Mouse (Mus musculus): ENCODE measurements around the gene Kcna10. TPM values are rescaled to one million over a fixed set of nuclear protein-coding genes. Genes with fewer than 3 reads are reported as not detected.

Kcna10 gene
- polyA plus RNA-seq, 1 experiment from 2014 or later = not detected

GRCm38 (mm10) chr3:107171964-107172363 is 10.9 kb upstream of the Kcna10 start:
- ATAC-seq = no peak
- Histone ChIP-seq H3K36me3 (no peaks in the 10 kb centered on the region), H3K27me3 (no peaks in the 10 kb centered on the region), H3K27ac (no peak overlapping the region), H3K4me2 (replicated peaks) (no peak overlapping the region), H3K4me1 (replicated peaks) (no peaks in the 10 kb centered on the region), H3K9me3 (no peaks in the 10 kb centered on the region), H3K4me3 (replicated peaks) (no peak overlapping the region), H3K9ac (replicated peaks) (no peak overlapping the region)
- WGBS = 82% methylated on average over 3 of the region's 3 CpGs

GRCm38 (mm10) chr3:107172556-107172955 is 10.3 kb upstream of the Kcna10 start:
- no peaks in the 10 kb centered on the region for H3K27me3 ChIP-seq
- WGBS = 91% methylated on average over 1 of the region's 1 CpGs
- H3K9ac ChIP-seq (replicated peaks) = no peak overlapping the region
- no peak for ATAC-seq
- no peaks in the 10 kb centered on the region for H3K4me1 ChIP-seq (replicated peaks)
- no peak overlapping the region for H3K27ac ChIP-seq
- H3K4me3 ChIP-seq (replicated peaks) = no peak overlapping the region
- no peaks in the 10 kb centered on the region for H3K36me3 ChIP-seq
- H3K9me3 ChIP-seq = no peaks in the 10 kb centered on the region
- H3K4me2 ChIP-seq (replicated peaks) = no peak overlapping the region

- no peaks in the 10 kb centered on the region for H3K27me3 ChIP-seq
- H3K9ac ChIP-seq (replicated peaks) = no peak overlapping the region
- H3K36me3 ChIP-seq = no peaks in the 10 kb centered on the region
- H3K4me1 ChIP-seq (replicated peaks) = no peaks in the 10 kb centered on the region
- no peak overlapping the region for H3K27ac ChIP-seq
- WGBS = 77% methylated on average over 4 of the region's 4 CpGs
- H3K4me2 ChIP-seq (replicated peaks) = no peak overlapping the region
- H3K4me3 ChIP-seq (replicated peaks) = no peak overlapping the region
- no peak for ATAC-seq
- no peaks in the 10 kb centered on the region for H3K9me3 ChIP-seq
Measured at GRCm38 (mm10) chr3:107175486-107175885, 7.4 kb upstream of the Kcna10 start.

GRCm38 (mm10) chr3:107176501-107176900 is 6.4 kb upstream of the Kcna10 start:
- 75% methylated on average over 9 of the region's 9 CpGs for WGBS
- Histone ChIP-seq H3K9me3 (no peaks in the 10 kb centered on the region), H3K27me3 (no peaks in the 10 kb centered on the region), H3K27ac (no peak overlapping the region), H3K36me3 (no peaks in the 10 kb centered on the region), H3K4me3 (replicated peaks) (no peak overlapping the region), H3K9ac (replicated peaks) (no peak overlapping the region), H3K4me2 (replicated peaks) (no peak overlapping the region), H3K4me1 (replicated peaks) (no peaks in the 10 kb centered on the region)
- ATAC-seq = peak; percentile 80

GRCm38 (mm10) chr3:107180860-107181259 is 2.0 kb upstream of the Kcna10 start:
- ATAC-seq = no peak
- H3K27ac ChIP-seq = no peak overlapping the region
- H3K36me3 ChIP-seq = no peaks in the 10 kb centered on the region
- no peaks in the 10 kb centered on the region for H3K27me3 ChIP-seq
- no peak overlapping the region for H3K4me2 ChIP-seq (replicated peaks)
- H3K4me3 ChIP-seq (replicated peaks) = no peak overlapping the region
- 86% methylated on average over 2 of the region's 2 CpGs for WGBS
- no peaks in the 10 kb centered on the region for H3K9me3 ChIP-seq
- no peaks in the 10 kb centered on the region for H3K4me1 ChIP-seq (replicated peaks)
- H3K9ac ChIP-seq (replicated peaks) = no peak overlapping the region

GRCm38 (mm10) chr3:107183178-107183577 is 322 bp downstream of the Kcna10 start:
- ATAC-seq = no peak
- Histone ChIP-seq H3K4me3 (replicated peaks) (no peak overlapping the region), H3K27me3 (no peaks in the 10 kb centered on the region), H3K9ac (replicated peaks) (no peak overlapping the region), H3K27ac (no peak overlapping the region), H3K4me2 (replicated peaks) (no peak overlapping the region), H3K36me3 (no peaks in the 10 kb centered on the region), H3K9me3 (no peaks in the 10 kb centered on the region), H3K4me1 (replicated peaks) (no peaks in the 10 kb centered on the region)
- WGBS = 86% methylated on average over 3 of the region's 3 CpGs

GRCm38 (mm10) chr3:107185597-107185996 is 2.7 kb downstream of the Kcna10 start:
- H3K9me3 ChIP-seq = no peaks in the 10 kb centered on the region
- H3K4me1 ChIP-seq (replicated peaks) = no peaks in the 10 kb centered on the region
- no peak overlapping the region for H3K4me2 ChIP-seq (replicated peaks)
- no peak overlapping the region for H3K4me3 ChIP-seq (replicated peaks)
- H3K27me3 ChIP-seq = no peaks in the 10 kb centered on the region
- ATAC-seq = no peak
- no peaks in the 10 kb centered on the region for H3K36me3 ChIP-seq
- 58% methylated on average over 3 of the region's 3 CpGs for WGBS
- H3K27ac ChIP-seq = no peak overlapping the region
- no peak overlapping the region for H3K9ac ChIP-seq (replicated peaks)

- Histone ChIP-seq H3K4me1 (replicated peaks) (no peaks in the 10 kb centered on the region), H3K27ac (no peak overlapping the region), H3K36me3 (no peaks in the 10 kb centered on the region), H3K4me2 (replicated peaks) (no peak overlapping the region), H3K9me3 (no peaks in the 10 kb centered on the region), H3K4me3 (replicated peaks) (no peak overlapping the region), H3K27me3 (no peaks in the 10 kb centered on the region), H3K9ac (replicated peaks) (no peak overlapping the region)
- WGBS = 75% methylated on average over 4 of the region's 4 CpGs
- no peak for ATAC-seq
Measured at GRCm38 (mm10) chr3:107187022-107187421, 4.2 kb downstream of the Kcna10 start.

GRCm38 (mm10) chr3:107188226-107188899 is 5.5 kb downstream of the Kcna10 start:
- Histone ChIP-seq H3K9me3 (no peaks in the 10 kb centered on the region), H3K9ac (replicated peaks) (no peak overlapping the region), H3K4me2 (replicated peaks) (no peak overlapping the region), H3K27ac (no peak overlapping the region), H3K27me3 (no peaks in the 10 kb centered on the region), H3K4me1 (replicated peaks) (no peaks in the 10 kb centered on the region), H3K4me3 (replicated peaks) (no peak overlapping the region), H3K36me3 (no peaks in the 10 kb centered on the region)
- peak; percentile 81 for ATAC-seq
- WGBS = 46% methylated on average over 6 of the region's 6 CpGs

GRCm38 (mm10) chr3:107201310-107202180 is 18.7 kb downstream of the Kcna10 start:
- peak; percentile 84 for ATAC-seq
- 21% methylated on average over 9 of the region's 9 CpGs for WGBS
- H3K4me2 ChIP-seq (replicated peaks) = no peak overlapping the region
- H3K9me3 ChIP-seq = no peaks in the 10 kb centered on the region
- no peak overlapping the region for H3K4me3 ChIP-seq (replicated peaks)
- peak overlapping the region; percentile 67 for H3K27ac ChIP-seq
- peaks cover 14% of the 10 kb centered on the region for H3K4me1 ChIP-seq (replicated peaks)
- H3K36me3 ChIP-seq = no peaks in the 10 kb centered on the region
- no peaks in the 10 kb centered on the region for H3K27me3 ChIP-seq
- H3K9ac ChIP-seq (replicated peaks) = no peak overlapping the region

GRCm38 (mm10) chr3:107204413-107204812 is 21.6 kb downstream of the Kcna10 start:
- 92% methylated on average over 3 of the region's 3 CpGs for WGBS
- no peak overlapping the region for H3K4me3 ChIP-seq (replicated peaks)

GRCm38 (mm10) chr3:107205170-107205569 is 22.3 kb downstream of the Kcna10 start:
- Histone ChIP-seq H3K4me1 (replicated peaks) (peaks cover 34% of the 10 kb centered on the region), H3K4me3 (replicated peaks) (no peak overlapping the region), H3K27ac (no peak overlapping the region), H3K9ac (replicated peaks) (no peak overlapping the region), H3K27me3 (no peaks in the 10 kb centered on the region), H3K4me2 (replicated peaks) (no peak overlapping the region), H3K9me3 (no peaks in the 10 kb centered on the region), H3K36me3 (no peaks in the 10 kb centered on the region)
- no peak for ATAC-seq

More at GRCm38 (mm10) chr3:107204413-107204812, 21.6 kb downstream of the Kcna10 start:
- Histone ChIP-seq H3K9me3 (no peaks in the 10 kb centered on the region), H3K4me2 (replicated peaks) (no peak overlapping the region), H3K9ac (replicated peaks) (no peak overlapping the region), H3K36me3 (no peaks in the 10 kb centered on the region), H3K4me1 (replicated peaks) (peaks cover 34% of the 10 kb centered on the region), H3K27me3 (no peaks in the 10 kb centered on the region), H3K27ac (no peak overlapping the region)
- no peak for ATAC-seq

Data from midbrain, embryonic 13.5 days (tissue).